Mouse (Mus musculus) gastrocnemius, postnatal 25 days (tissue): Measurements from ENCODE around the gene Eci1. TPM values are rescaled to one million over a fixed set of nuclear protein-coding genes. Genes with fewer than 3 reads are reported as not detected.

Experiments
- total RNA-seq, 2 experiments: library from RNA; stranded (reverse); gene quantifications; 1 replicate in 1 of 2; 2 replicates in 1 of 2; pipeline ENCODE4 v1.2.3; 2021

Gene Eci1
- total RNA-seq, 2 experiments from 2014 or later: 134 to 161 TPM

Other genes with a start within 250 kb of the Eci1 start
- 1 to 10 TPM; 4.1 to 4.6 TPM for gene Tbc1d24, start 221.1 kb upstream of the Eci1 start, total RNA-seq
- under 1 TPM; 0.35 to 0.56 TPM for gene Ntn3, start 217.1 kb upstream of the Eci1 start, total RNA-seq
- 1 to 10 TPM; 1.4 to 1.9 TPM for gene Tedc2, start 205.8 kb upstream of the Eci1 start, total RNA-seq
- 1 to 10 TPM in 1 of 2 experiments, under 1 TPM in 1; 0.61 to 1.1 TPM for gene Ccnf, start 175.2 kb upstream of the Eci1 start, total RNA-seq
- not detected for gene Abca17, start 75.6 kb upstream of the Eci1 start, total RNA-seq
- 1 to 10 TPM; 6.7 to 7.3 TPM for gene Abca3, start 74.7 kb upstream of the Eci1 start, total RNA-seq
- 10 to 100 TPM; 47.3 to 50.6 TPM for gene Rnps1, start 12.1 kb upstream of the Eci1 start, total RNA-seq
- 1 to 10 TPM; 1.0 to 1.5 TPM for gene Dnase1l2, start 16.5 kb downstream of the Eci1 start, total RNA-seq
- gene E4f1, start 43.7 kb downstream of the Eci1 start, total RNA-seq: 10 to 100 TPM in 1 of 2 experiments, 1 to 10 TPM in 1; 9.4 to 10.2 TPM
- gene Pgp, start 43.8 kb downstream of the Eci1 start, total RNA-seq: 10 to 100 TPM; 50.8 to 55.0 TPM
- gene Bricd5, start 47.2 kb downstream of the Eci1 start, total RNA-seq: not detected
- 10 to 100 TPM; 10.5 to 11.7 TPM for gene Mlst8, start 52.4 kb downstream of the Eci1 start, total RNA-seq
- gene Caskin1, start 62.0 kb downstream of the Eci1 start, total RNA-seq: under 1 TPM; 0.10 to 0.11 TPM
- gene Traf7, start 101.3 kb downstream of the Eci1 start, total RNA-seq: 10 to 100 TPM; 33.2 to 36.7 TPM
- under 1 TPM in 1 of 2 experiments, not detected in 1; 0.23 TPM for gene Rab26, start 107.6 kb downstream of the Eci1 start, total RNA-seq
- 10 to 100 TPM; 20.2 to 21.1 TPM for gene Pkd1, start 123.2 kb downstream of the Eci1 start, total RNA-seq
- 10 to 100 TPM; 65.8 to 67.8 TPM for gene Tsc2, start 206.0 kb downstream of the Eci1 start, total RNA-seq
- gene Nthl1, start 206.0 kb downstream of the Eci1 start, total RNA-seq: 1 to 10 TPM; 2.6 to 4.2 TPM
- 10 to 100 TPM; 36.6 to 41.8 TPM for gene Slc9a3r2, start 223.7 kb downstream of the Eci1 start, total RNA-seq
- gene Npw, start 231.8 kb downstream of the Eci1 start, total RNA-seq: not detected
- gene Zfp598, start 243.0 kb downstream of the Eci1 start, total RNA-seq: 10 to 100 TPM; 17.7 to 20.2 TPM